Mouse (Mus musculus) bone marrow, adult 2 months (tissue): ENCODE data around the gene Fgd4.
"Not testable (repeated sequence)": the region's sequence is repeated elsewhere in the genome, so short reads cannot be mapped to it uniquely, and the experiment has no call there.

Experiments
- CTCF ChIP-seq: fragments of 200-500 bp; IDR thresholded peaks from 2 replicates; pipeline ENCODE4 v1.5.1; 2011; ENCODE audit warnings: low read length, control low read depth; ENCODE audit not compliant: control insufficient read depth, insufficient read depth
- POLR2A ChIP-seq: fragments of 200-500 bp; IDR thresholded peaks from 2 replicates; pipeline ENCODE4 v1.6.1; 2011; ENCODE audit warnings: low read depth, mild to moderate bottlenecking, control low read depth, low read length, borderline replicate concordance; ENCODE audit not compliant: control insufficient read depth

DNA sequence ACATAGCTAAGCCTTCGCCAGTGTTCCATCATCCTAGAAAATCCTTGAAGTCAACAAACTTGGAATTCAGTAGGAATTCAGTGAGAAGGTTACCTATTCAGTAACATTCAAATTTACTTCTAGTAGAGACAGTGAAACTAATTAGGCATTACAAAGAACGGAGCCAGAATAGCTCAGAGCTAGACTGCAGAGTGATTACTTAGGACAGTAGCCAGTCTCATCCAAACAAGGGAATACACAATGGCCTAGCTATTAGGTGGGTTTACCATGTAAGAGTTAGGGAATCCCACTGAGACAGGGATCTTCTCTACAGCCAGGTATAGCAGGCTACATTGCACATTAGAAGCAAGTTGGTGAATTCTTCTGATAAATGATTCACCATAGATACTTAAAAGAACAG, 77.5 kb downstream of the Fgd4 start:
- not testable (repeated sequence) for TF ChIP-seq CTCF, POLR2A
